Mouse (Mus musculus): ENCODE measurements around the gene Rhpn2. TPM values are rescaled to one million over a fixed set of nuclear protein-coding genes. Genes with fewer than 3 reads are reported as not detected.

Gene Rhpn2
- polyA plus RNA-seq, 1 experiment from 2014 or later = 3.7 TPM

- DNase-seq (ENCODE audit: low spot score) = no peak
- H3K4me3 ChIP-seq (ENCODE audit: low read depth, low read length) = no peak overlapping the region
- no peak overlapping the region for H3K4me2 ChIP-seq (replicated peaks; ENCODE audit: low read depth, low read length)
- 77% methylated on average over 16 of the region's 16 CpGs for WGBS
- H3K4me1 ChIP-seq (replicated peaks; ENCODE audit: control insufficient read depth, insufficient read depth, low read length) = no peaks in the 10 kb centered on the region
- no peaks in the 10 kb centered on the region for H3K27me3 ChIP-seq (ENCODE audit: control insufficient read depth, insufficient read depth, low read length)
- no peaks in the 10 kb centered on the region for H3K9me3 ChIP-seq (ENCODE audit: control insufficient read depth, low read length)
- no peak overlapping the region for H3K27ac ChIP-seq (ENCODE audit: low read depth, low read length)
- no peaks in the 10 kb centered on the region for H3K36me3 ChIP-seq (ENCODE audit: control insufficient read depth, insufficient read depth, low read length)
- no peak for ATAC-seq (ENCODE audit: low FRiP score)
- no peak overlapping the region for H3K9ac ChIP-seq (ENCODE audit: low read depth, low read length)
Observed at GRCm38 (mm10) chr7:35373146-35373989, 39.4 kb downstream of the Rhpn2 start.

GRCm38 (mm10) chr7:35374265-35374664, 40.3 kb downstream of the Rhpn2 start:
- no peaks in the 10 kb centered on the region for H3K9me3 ChIP-seq (ENCODE audit: control insufficient read depth, low read length)
- no peak overlapping the region for H3K9ac ChIP-seq (ENCODE audit: low read depth, low read length)
- ATAC-seq (ENCODE audit: low FRiP score) (no peak), DNase-seq (ENCODE audit: low spot score) (no peak)
- H3K27ac ChIP-seq (ENCODE audit: low read depth, low read length) = no peak overlapping the region
- H3K36me3 ChIP-seq (ENCODE audit: control insufficient read depth, insufficient read depth, low read length) = no peaks in the 10 kb centered on the region
- 91% methylated on average over 7 of the region's 7 CpGs for WGBS
- no peaks in the 10 kb centered on the region for H3K27me3 ChIP-seq (ENCODE audit: control insufficient read depth, insufficient read depth, low read length)
- no peaks in the 10 kb centered on the region for H3K4me1 ChIP-seq (replicated peaks; ENCODE audit: control insufficient read depth, insufficient read depth, low read length)
- no peak overlapping the region for H3K4me2 ChIP-seq (replicated peaks; ENCODE audit: low read depth, low read length)
- H3K4me3 ChIP-seq (ENCODE audit: low read depth, low read length) = no peak overlapping the region

GRCm38 (mm10) chr7:35376623-35377022, 42.7 kb downstream of the Rhpn2 start:
- Histone ChIP-seq H3K4me1 (replicated peaks; ENCODE audit: control insufficient read depth, insufficient read depth, low read length) (no peaks in the 10 kb centered on the region), H3K4me3 (ENCODE audit: low read depth, low read length) (no peak overlapping the region), H3K27ac (ENCODE audit: low read depth, low read length) (no peak overlapping the region), H3K36me3 (ENCODE audit: control insufficient read depth, insufficient read depth, low read length) (no peaks in the 10 kb centered on the region), H3K27me3 (ENCODE audit: control insufficient read depth, insufficient read depth, low read length) (no peaks in the 10 kb centered on the region), H3K4me2 (replicated peaks; ENCODE audit: low read depth, low read length) (no peak overlapping the region), H3K9me3 (ENCODE audit: control insufficient read depth, low read length) (no peaks in the 10 kb centered on the region), H3K9ac (ENCODE audit: low read depth, low read length) (no peak overlapping the region)
- WGBS = 94% methylated on average over 9 of the region's 9 CpGs
- ATAC-seq (ENCODE audit: low FRiP score) (no peak), DNase-seq (ENCODE audit: low spot score) (no peak)

GRCm38 (mm10) chr7:35379492-35380119, 45.6 kb downstream of the Rhpn2 start:
- no peak overlapping the region for H3K4me3 ChIP-seq (ENCODE audit: low read depth, low read length)
- no peaks in the 10 kb centered on the region for H3K36me3 ChIP-seq (ENCODE audit: control insufficient read depth, insufficient read depth, low read length)
- H3K9me3 ChIP-seq (ENCODE audit: control insufficient read depth, low read length) = no peaks in the 10 kb centered on the region
- no peak for DNase-seq (ENCODE audit: low spot score)
- no peaks in the 10 kb centered on the region for H3K4me1 ChIP-seq (replicated peaks; ENCODE audit: control insufficient read depth, insufficient read depth, low read length)
- 59% methylated on average over 16 of the region's 16 CpGs for WGBS
- H3K9ac ChIP-seq (ENCODE audit: low read depth, low read length) = no peak overlapping the region
- no peak for ATAC-seq (ENCODE audit: low FRiP score)
- H3K27me3 ChIP-seq (ENCODE audit: control insufficient read depth, insufficient read depth, low read length) = no peaks in the 10 kb centered on the region
- H3K27ac ChIP-seq (ENCODE audit: low read depth, low read length) = no peak overlapping the region
- no peak overlapping the region for H3K4me2 ChIP-seq (replicated peaks; ENCODE audit: low read depth, low read length)

- H3K27ac ChIP-seq (ENCODE audit: low read depth, low read length) = no peak overlapping the region
- no peaks in the 10 kb centered on the region for H3K9me3 ChIP-seq (ENCODE audit: control insufficient read depth, low read length)
- 88% methylated on average over 8 of the region's 8 CpGs for WGBS
- no peaks in the 10 kb centered on the region for H3K27me3 ChIP-seq (ENCODE audit: control insufficient read depth, insufficient read depth, low read length)
- no peaks in the 10 kb centered on the region for H3K4me1 ChIP-seq (replicated peaks; ENCODE audit: control insufficient read depth, insufficient read depth, low read length)
- H3K4me2 ChIP-seq (replicated peaks; ENCODE audit: low read depth, low read length) = no peak overlapping the region
- no peak for ATAC-seq (ENCODE audit: low FRiP score)
- H3K36me3 ChIP-seq (ENCODE audit: control insufficient read depth, insufficient read depth, low read length) = no peaks in the 10 kb centered on the region
- H3K4me3 ChIP-seq (ENCODE audit: low read depth, low read length) = no peak overlapping the region
- DNase-seq (ENCODE audit: low spot score) = no peak
- no peak overlapping the region for H3K9ac ChIP-seq (ENCODE audit: low read depth, low read length)
Observed at GRCm38 (mm10) chr7:35380351-35380750, 46.4 kb downstream of the Rhpn2 start.

GRCm38 (mm10) chr7:35381861-35382260, 47.9 kb downstream of the Rhpn2 start:
- ATAC-seq (ENCODE audit: low FRiP score) (no peak), DNase-seq (ENCODE audit: low spot score) (no peak)
- no peak overlapping the region for H3K27ac ChIP-seq (ENCODE audit: low read depth, low read length)
- H3K9ac ChIP-seq (ENCODE audit: low read depth, low read length) = no peak overlapping the region
- 56% methylated on average over 13 of the region's 16 CpGs for WGBS
- H3K4me3 ChIP-seq (ENCODE audit: low read depth, low read length) = no peak overlapping the region
- H3K36me3 ChIP-seq (ENCODE audit: control insufficient read depth, insufficient read depth, low read length) = no peaks in the 10 kb centered on the region
- no peaks in the 10 kb centered on the region for H3K9me3 ChIP-seq (ENCODE audit: control insufficient read depth, low read length)
- H3K27me3 ChIP-seq (ENCODE audit: control insufficient read depth, insufficient read depth, low read length) = no peaks in the 10 kb centered on the region
- no peak overlapping the region for H3K4me2 ChIP-seq (replicated peaks; ENCODE audit: low read depth, low read length)
- H3K4me1 ChIP-seq (replicated peaks; ENCODE audit: control insufficient read depth, insufficient read depth, low read length) = no peaks in the 10 kb centered on the region

- Histone ChIP-seq H3K27ac (ENCODE audit: low read depth, low read length) (no peak overlapping the region), H3K4me1 (replicated peaks; ENCODE audit: control insufficient read depth, insufficient read depth, low read length) (no peaks in the 10 kb centered on the region), H3K4me2 (replicated peaks; ENCODE audit: low read depth, low read length) (no peak overlapping the region), H3K36me3 (ENCODE audit: control insufficient read depth, insufficient read depth, low read length) (no peaks in the 10 kb centered on the region), H3K27me3 (ENCODE audit: control insufficient read depth, insufficient read depth, low read length) (no peaks in the 10 kb centered on the region), H3K4me3 (ENCODE audit: low read depth, low read length) (no peak overlapping the region), H3K9ac (ENCODE audit: low read depth, low read length) (no peak overlapping the region), H3K9me3 (ENCODE audit: control insufficient read depth, low read length) (no peaks in the 10 kb centered on the region)
- WGBS = 62% methylated on average over 2 of the region's 2 CpGs
- no peak for DNase-seq (ENCODE audit: low spot score)
- no peak for ATAC-seq (ENCODE audit: low FRiP score)
Observed at GRCm38 (mm10) chr7:35382706-35383353, 48.9 kb downstream of the Rhpn2 start.

GRCm38 (mm10) chr7:35386525-35386952, 52.6 kb downstream of the Rhpn2 start:
- H3K4me2 ChIP-seq (replicated peaks; ENCODE audit: low read depth, low read length) = no peak overlapping the region
- H3K4me1 ChIP-seq (replicated peaks; ENCODE audit: control insufficient read depth, insufficient read depth, low read length) = no peaks in the 10 kb centered on the region
- no peaks in the 10 kb centered on the region for H3K9me3 ChIP-seq (ENCODE audit: control insufficient read depth, low read length)
- H3K27me3 ChIP-seq (ENCODE audit: control insufficient read depth, insufficient read depth, low read length) = no peaks in the 10 kb centered on the region
- no peaks in the 10 kb centered on the region for H3K36me3 ChIP-seq (ENCODE audit: control insufficient read depth, insufficient read depth, low read length)
- ATAC-seq (ENCODE audit: low FRiP score) (no peak), DNase-seq (ENCODE audit: low spot score) (peak; percentile 36)
- no peak overlapping the region for H3K27ac ChIP-seq (ENCODE audit: low read depth, low read length)
- H3K9ac ChIP-seq (ENCODE audit: low read depth, low read length) = no peak overlapping the region
- no peak overlapping the region for H3K4me3 ChIP-seq (ENCODE audit: low read depth, low read length)
- WGBS = 66% methylated on average over 6 of the region's 6 CpGs
